Mouse (Mus musculus) bone marrow, adult 2 months (tissue): ENCODE measurements around the gene Gpx3.

Experiments used
- CTCF ChIP-seq: fragments of 200-500 bp; IDR thresholded peaks from 2 replicates; pipeline ENCODE4 v1.5.1; 2011; ENCODE audit warnings: low read length, control low read depth; ENCODE audit not compliant: control insufficient read depth, insufficient read depth
- POLR2A ChIP-seq: fragments of 200-500 bp; IDR thresholded peaks from 2 replicates; pipeline ENCODE4 v1.6.1; 2011; ENCODE audit warnings: low read depth, mild to moderate bottlenecking, control low read depth, low read length, borderline replicate concordance; ENCODE audit not compliant: control insufficient read depth

GRCm38 (mm10) chr11:54917461-54917860, 15.2 kb downstream of the Gpx3 start:
- TF ChIP-seq CTCF (no peak), POLR2A (no peak)
